Mouse (Mus musculus) monocyte, adult 59 days (primary cell): ENCODE measurements around the gene Fam32a. TPM values are rescaled to one million over a fixed set of nuclear protein-coding genes. Genes with fewer than 3 reads are reported as not detected.

Experiments
- total RNA-seq, 2 experiments: library from RNA; stranded (reverse); gene quantifications; one replicate each; pipeline ENCODE4 v1.2.4; 2023

Gene Fam32a
- 10 to 100 TPM; 80.8 to 88.5 TPM for total RNA-seq

GRCm38 (mm10) chr8:72219541-72220363 lies at the start of gene Fam32a:
Fam32a (plus strand) TSS chr8:72219730.

DNA sequence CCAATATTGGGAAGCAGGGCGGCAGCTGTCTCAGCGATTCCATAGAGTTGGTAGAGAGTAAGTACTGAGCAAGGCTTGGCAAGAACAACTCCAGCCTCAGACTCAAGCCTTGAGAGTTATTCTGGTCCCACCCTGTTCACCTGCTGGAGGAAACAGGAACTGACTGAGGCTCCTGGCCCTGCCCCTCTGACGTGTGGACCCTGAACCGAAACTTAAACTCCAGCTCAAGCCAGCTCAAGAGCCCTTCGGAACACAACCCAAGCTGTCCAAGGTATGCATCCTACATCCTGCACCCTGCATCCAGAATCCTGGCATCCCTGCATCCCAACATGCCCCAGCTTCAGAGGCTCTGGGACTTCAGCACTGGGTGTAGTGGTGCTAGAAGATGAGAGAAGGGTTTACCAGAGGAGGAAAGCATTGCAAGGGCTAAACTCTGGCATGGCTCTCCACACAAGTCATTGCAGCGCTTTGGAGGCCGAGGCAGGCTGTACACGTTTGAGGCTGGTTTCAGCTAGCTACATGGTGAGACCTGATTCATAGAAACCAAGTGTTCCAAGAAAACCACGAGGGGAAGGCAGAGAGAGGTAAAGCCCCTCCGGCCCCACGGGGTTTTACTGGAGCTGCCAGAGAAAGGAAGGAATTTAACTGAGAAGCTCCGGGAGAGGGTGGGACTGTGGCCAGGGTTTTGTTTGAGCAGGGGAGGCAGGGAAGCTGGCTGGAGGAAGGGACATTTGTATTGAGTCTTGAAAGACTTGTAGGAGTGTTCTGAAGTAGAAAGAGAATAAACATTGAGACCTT lies 29.9 kb upstream of the Fam32a start, which contains the start of gene Hsh2d:
Gene Hsh2d (plus strand): TSS at position 222 of the 798 bp plus-strand sequence.

GRCm38 (mm10) chr8:72212751-72213150 lies 6.8 kb upstream of the Fam32a start, which contains the start of gene Cib3:
Cib3 (minus strand) TSS chr8:72212837.

GRCm38 (mm10) chr8:72213536-72213935 lies 6.0 kb upstream of the Fam32a start, which contains the start of gene Gm11034:
Gm11034 (minus strand) TSS chr8:72213636.

DNA sequence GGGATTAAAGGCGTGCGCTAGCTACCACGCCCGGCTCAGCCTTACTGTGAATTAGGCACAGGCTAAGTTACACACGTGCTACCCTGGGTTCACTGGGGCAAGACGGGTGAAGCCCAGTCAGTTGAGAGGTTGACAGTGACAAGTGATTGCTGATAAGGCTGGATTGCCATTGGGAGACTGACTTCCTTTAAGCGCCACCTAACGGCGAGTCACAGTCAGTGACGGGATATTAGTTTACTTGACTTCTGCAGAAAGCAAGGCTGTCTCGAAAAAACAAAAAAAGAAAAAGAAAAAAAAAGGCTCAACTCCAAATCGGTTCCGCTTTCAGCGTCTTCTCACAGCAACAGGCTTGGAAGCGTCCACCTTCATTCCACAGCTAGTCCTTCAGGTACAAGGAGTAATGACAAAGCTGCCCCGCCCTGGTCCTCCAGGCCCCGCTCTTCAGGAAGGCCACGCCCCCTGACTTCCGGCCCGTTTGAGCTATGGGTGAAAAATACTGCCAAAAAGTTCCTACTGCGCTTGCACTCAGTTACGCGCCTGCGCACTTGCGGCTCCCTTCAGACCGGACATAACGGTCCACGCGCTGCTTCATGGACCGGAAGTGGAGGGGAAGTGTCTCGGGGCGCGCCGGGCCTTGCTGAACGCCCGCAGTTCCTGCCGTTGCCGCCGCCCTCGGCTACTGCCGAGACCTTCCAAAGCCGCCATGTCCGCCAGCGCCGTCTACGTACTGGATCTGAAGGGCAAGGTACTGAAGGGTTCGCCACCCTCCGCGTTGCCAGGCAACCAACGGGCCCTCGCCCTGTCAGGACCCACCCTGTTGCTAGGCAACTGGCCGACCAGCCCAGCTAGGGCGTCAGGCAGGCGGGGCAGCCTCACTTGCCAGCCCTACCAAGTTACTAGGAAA lies 20.2 kb downstream of the Fam32a start, which contains the start of gene Ap1m1:
Gene Ap1m1 (plus strand): TSS at position 520 of the 904 bp plus-strand sequence.

Other genes with a start within 250 kb of the Fam32a start
- 100 to 1,000 TPM; 240 to 283 TPM for gene Cyp4f18, start 210.1 kb upstream of the Fam32a start, total RNA-seq
- gene Olfr372, start 178.5 kb upstream of the Fam32a start, total RNA-seq = not detected
- gene Olfr373, start 136.6 kb upstream of the Fam32a start, total RNA-seq = under 1 TPM in 1 of 2 experiments, not detected in 1; 0.21 TPM
- under 1 TPM in 1 of 2 experiments, not detected in 1; 0.05 TPM for gene Olfr374, start 112.7 kb upstream of the Fam32a start, total RNA-seq
- 100 to 1,000 TPM; 224 to 258 TPM for gene Tpm4, start 84.8 kb upstream of the Fam32a start, total RNA-seq
- 100 to 1,000 TPM; 141 to 152 TPM for gene Rab8a, start 58.5 kb upstream of the Fam32a start, total RNA-seq
- gene Hsh2d, start 30.1 kb upstream of the Fam32a start, total RNA-seq = 1 to 10 TPM; 2.5 to 4.1 TPM
- gene Cib3, start 6.9 kb upstream of the Fam32a start, total RNA-seq = under 1 TPM; 0.43 to 0.47 TPM
- gene Gm11034, start 6.1 kb upstream of the Fam32a start, total RNA-seq = not detected
- gene Ap1m1, start 20.3 kb downstream of the Fam32a start, total RNA-seq = 100 to 1,000 TPM; 127 to 134 TPM
- 1 to 10 TPM; 6.0 to 6.2 TPM for gene Gm10282, start 85.5 kb downstream of the Fam32a start, total RNA-seq
- gene Klf2, start 99.3 kb downstream of the Fam32a start, total RNA-seq = 1,000 to 10,000 TPM; 1,898 to 2,084 TPM
- gene Eps15l1, start 201.7 kb downstream of the Fam32a start, total RNA-seq = 100 to 1,000 TPM; 105 to 109 TPM
- gene Calr3, start 224.1 kb downstream of the Fam32a start, total RNA-seq = not detected
- gene 1700030K09Rik, start 224.2 kb downstream of the Fam32a start, total RNA-seq = 1 to 10 TPM; 3.9 to 5.3 TPM